Mouse (Mus musculus) hindlimb bud, embryonic 11.5 days (tissue): ENCODE results near the gene Itga6.
"Not testable (repeated sequence)": the region's sequence is repeated elsewhere in the genome, so short reads cannot be mapped to it uniquely, and the experiment has no call there.

Experiments
- DNase-seq: peaks from one replicate; pipeline ENCODE4 v3.0.0-alpha.2; 2012; ENCODE audit warnings: low read depth, low spot score; ENCODE audit errors: extremely low spot score

Itga6 gene

GRCm38 (mm10) chr2:71882914-71883651, 137.7 kb downstream of the Itga6 start:
- DNase-seq, result no peak

- no peak for DNase-seq
Observed at GRCm38 (mm10) chr2:71887269-71887668, 141.9 kb downstream of the Itga6 start.

DNA sequence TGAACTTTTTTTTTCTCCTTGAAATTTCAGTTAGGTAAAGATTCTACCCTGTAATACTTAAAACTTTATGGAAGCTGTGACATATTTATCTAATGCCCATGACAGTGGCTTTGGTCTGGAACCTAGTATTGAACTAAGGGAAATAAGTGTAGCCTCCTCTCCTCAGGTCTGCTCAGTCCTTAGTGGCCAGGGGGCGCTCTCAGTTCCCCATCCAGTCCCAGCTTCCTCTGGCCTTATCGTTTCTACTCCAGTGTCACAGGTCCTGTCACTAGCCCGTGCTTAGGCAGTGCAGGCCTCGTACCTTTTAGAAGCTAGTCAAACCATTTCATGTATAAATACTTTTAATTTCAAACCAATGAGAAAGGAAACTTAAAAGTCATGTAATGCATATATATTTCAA, 143.0 kb downstream of the Itga6 start:
- DNase-seq, result no peak

- DNase-seq, result no peak
Observed at GRCm38 (mm10) chr2:71891536-71891935, 146.1 kb downstream of the Itga6 start.

- DNase-seq, result no peak
Observed at GRCm38 (mm10) chr2:71892741-71893349, 147.4 kb downstream of the Itga6 start.

DNA sequence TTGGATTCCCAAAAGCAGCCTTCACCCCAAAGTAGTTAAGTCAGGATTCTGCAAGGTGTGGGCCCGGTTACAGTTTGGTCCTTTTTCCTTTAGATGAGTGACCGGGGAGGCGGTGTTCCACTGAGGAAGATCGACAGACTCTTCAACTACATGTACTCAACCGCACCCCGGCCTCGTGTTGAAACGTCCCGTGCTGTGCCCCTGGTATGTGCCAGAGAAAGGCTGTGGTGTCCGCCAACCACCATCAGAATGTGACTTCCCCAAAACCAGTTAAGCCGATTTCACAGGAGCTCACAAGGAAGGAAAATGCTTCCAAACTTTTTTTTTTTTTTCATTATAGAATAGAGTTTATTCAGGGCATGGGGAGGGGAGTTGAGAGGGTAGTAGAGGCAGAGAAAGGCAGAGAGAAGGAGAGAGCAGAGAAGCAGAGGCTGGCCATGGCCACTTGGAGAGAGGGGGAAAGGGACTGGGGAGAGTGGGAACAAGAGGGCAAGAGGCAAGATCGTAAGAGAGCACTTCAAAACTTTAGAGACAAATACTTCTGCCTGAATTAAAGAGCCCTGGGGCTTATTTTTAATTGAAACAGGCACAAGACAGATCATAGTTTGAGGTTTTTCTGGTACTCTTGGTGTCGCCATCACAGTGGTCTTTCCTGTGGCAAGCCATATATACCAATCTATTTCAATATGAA, 150.3 kb downstream of the Itga6 start:
- DNase-seq, result no peak

- DNase-seq, result no peak
Observed at GRCm38 (mm10) chr2:71897420-71897819, 152.0 kb downstream of the Itga6 start.

GRCm38 (mm10) chr2:71898335-71898856, 153.0 kb downstream of the Itga6 start:
- DNase-seq, result no peak

GRCm38 (mm10) chr2:71899886-71900285, 154.5 kb downstream of the Itga6 start:
- no peak for DNase-seq

GRCm38 (mm10) chr2:71905154-71905553, 159.7 kb downstream of the Itga6 start:
- no peak for DNase-seq

- DNase-seq, result not testable (repeated sequence)
Observed at GRCm38 (mm10) chr2:71906356-71906755, 160.9 kb downstream of the Itga6 start.
